Mouse (Mus musculus): ENCODE data around the gene Gm20518. TPM values are rescaled to one million over a fixed set of nuclear protein-coding genes. Genes with fewer than 3 reads are reported as not detected.

Gene Gm20518
- polyA plus RNA-seq, 1 experiment from 2014 or later: not detected

- TF ChIP-seq EP300 (IDR thresholded peaks at IDR 0.05; ENCODE audit: low read depth) (no peak), CTCF (IDR thresholded peaks at IDR 0.05; ENCODE audit: low read depth) (no peak)
- H3K27me3 ChIP-seq (ENCODE audit: insufficient read depth, low read length): peaks cover 96% of the 10 kb centered on the region
- H3K27ac ChIP-seq (ENCODE audit: low read depth): no peak overlapping the region
- H3K4me3 ChIP-seq (ENCODE audit: low read depth, low read length): peak overlapping the region; percentile 38
- no peak for DNase-seq
- no peak overlapping the region for H3K9ac ChIP-seq (replicated peaks)
- no peaks in the 10 kb centered on the region for H3K9me3 ChIP-seq (ENCODE audit: low read length)
- H3K36me3 ChIP-seq (replicated peaks; ENCODE audit: insufficient read depth, low read length): no peaks in the 10 kb centered on the region
- ATAC-seq: no peak
- 15% methylated on average over 33 of the region's 33 CpGs for WGBS (ENCODE audit: insufficient replicate concordance)
- H3K4me1 ChIP-seq (ENCODE audit: insufficient read depth): peaks cover 32% of the 10 kb centered on the region
- peak overlapping the region; percentile 67 for H3K4me2 ChIP-seq (ENCODE audit: low read depth, low read length)
These were observed 87.6 kb downstream of the Gm20518 start for GRCm38 (mm10) chr16:17803675-17804448.

- DNase-seq: peak; percentile 45
- WGBS (ENCODE audit: insufficient replicate concordance): 6% methylated on average over 78 of the region's 83 CpGs
- no peak for ATAC-seq
- Histone ChIP-seq H3K36me3 (replicated peaks; ENCODE audit: insufficient read depth, low read length) (no peaks in the 10 kb centered on the region), H3K4me3 (ENCODE audit: low read depth, low read length) (peak overlapping the region; percentile 38), H3K4me2 (ENCODE audit: low read depth, low read length) (peak overlapping the region; percentile 59), H3K4me1 (ENCODE audit: insufficient read depth) (peaks cover 36% of the 10 kb centered on the region), H3K9ac (replicated peaks) (0 out of 2 replicates have a peak overlapping the region, but pooled peaks have one; percentile 34), H3K27me3 (ENCODE audit: insufficient read depth, low read length) (peaks cover 97% of the 10 kb centered on the region), H3K27ac (ENCODE audit: low read depth) (no peak overlapping the region), H3K9me3 (ENCODE audit: low read length) (no peaks in the 10 kb centered on the region)
- TF ChIP-seq CTCF (IDR thresholded peaks at IDR 0.05; ENCODE audit: low read depth): peak; percentile 16; the same call in 1 of the 2 replicates
- TF ChIP-seq EP300 (IDR thresholded peaks at IDR 0.05; ENCODE audit: low read depth): no peak
These were observed 88.4 kb downstream of the Gm20518 start for GRCm38 (mm10) chr16:17802839-17803674.

GRCm38 (mm10) chr16:17802456-17802838, 89.0 kb downstream of the Gm20518 start:
- Histone ChIP-seq H3K27ac (ENCODE audit: low read depth) (no peak overlapping the region), H3K4me1 (ENCODE audit: insufficient read depth) (peaks cover 36% of the 10 kb centered on the region), H3K36me3 (replicated peaks; ENCODE audit: insufficient read depth, low read length) (no peaks in the 10 kb centered on the region), H3K9ac (replicated peaks) (no peak overlapping the region), H3K9me3 (ENCODE audit: low read length) (no peaks in the 10 kb centered on the region), H3K27me3 (ENCODE audit: insufficient read depth, low read length) (peaks cover 97% of the 10 kb centered on the region), H3K4me2 (ENCODE audit: low read depth, low read length) (peak overlapping the region; percentile 59), H3K4me3 (ENCODE audit: low read depth, low read length) (peak overlapping the region; percentile 38)
- no peak for DNase-seq
- 16% methylated on average over 18 of the region's 18 CpGs for WGBS (ENCODE audit: insufficient replicate concordance)
- no peak for ATAC-seq
- no peak for TF ChIP-seq CTCF (IDR thresholded peaks at IDR 0.05; ENCODE audit: low read depth)
- no peak for TF ChIP-seq EP300 (IDR thresholded peaks at IDR 0.05; ENCODE audit: low read depth)

GRCm38 (mm10) chr16:17801777-17802455, 89.6 kb downstream of the Gm20518 start:
- Histone ChIP-seq H3K9me3 (ENCODE audit: low read length) (no peaks in the 10 kb centered on the region), H3K27ac (ENCODE audit: low read depth) (no peak overlapping the region), H3K9ac (replicated peaks) (no peak overlapping the region), H3K27me3 (ENCODE audit: insufficient read depth, low read length) (peaks cover 96% of the 10 kb centered on the region), H3K36me3 (replicated peaks; ENCODE audit: insufficient read depth, low read length) (no peaks in the 10 kb centered on the region), H3K4me1 (ENCODE audit: insufficient read depth) (peaks cover 36% of the 10 kb centered on the region), H3K4me3 (ENCODE audit: low read depth, low read length) (0 out of 2 replicates have a peak overlapping the region, but pooled peaks have one; percentile 38), H3K4me2 (ENCODE audit: low read depth, low read length) (no peak overlapping the region)
- TF ChIP-seq EP300 (IDR thresholded peaks at IDR 0.05; ENCODE audit: low read depth): no peak
- TF ChIP-seq CTCF (IDR thresholded peaks at IDR 0.05; ENCODE audit: low read depth): no peak
- WGBS (ENCODE audit: insufficient replicate concordance): 6% methylated on average over 7 of the region's 7 CpGs
- DNase-seq: no peak
- ATAC-seq: no peak

GRCm38 (mm10) chr16:17799584-17799983, 91.9 kb downstream of the Gm20518 start:
- ATAC-seq (no peak), DNase-seq (no peak)
- Histone ChIP-seq H3K9ac (replicated peaks) (no peak overlapping the region), H3K4me1 (ENCODE audit: insufficient read depth) (peaks cover 35% of the 10 kb centered on the region), H3K4me3 (ENCODE audit: low read depth, low read length) (no peak overlapping the region), H3K27me3 (ENCODE audit: insufficient read depth, low read length) (peaks cover 82% of the 10 kb centered on the region), H3K4me2 (ENCODE audit: low read depth, low read length) (no peak overlapping the region), H3K9me3 (ENCODE audit: low read length) (no peaks in the 10 kb centered on the region), H3K36me3 (replicated peaks; ENCODE audit: insufficient read depth, low read length) (no peaks in the 10 kb centered on the region), H3K27ac (ENCODE audit: low read depth) (no peak overlapping the region)
- no peak for TF ChIP-seq EP300 (IDR thresholded peaks at IDR 0.05; ENCODE audit: low read depth)
- no peak for TF ChIP-seq CTCF (IDR thresholded peaks at IDR 0.05; ENCODE audit: low read depth)

Data from liver, postnatal 0 days (tissue).